Mouse (Mus musculus): ENCODE measurements around the gene Afmid. TPM values are rescaled to one million over a fixed set of nuclear protein-coding genes. Genes with fewer than 3 reads are reported as not detected.

The Afmid gene
- polyA plus RNA-seq, 1 experiment from 2014 or later = 4.0 TPM

DNA sequence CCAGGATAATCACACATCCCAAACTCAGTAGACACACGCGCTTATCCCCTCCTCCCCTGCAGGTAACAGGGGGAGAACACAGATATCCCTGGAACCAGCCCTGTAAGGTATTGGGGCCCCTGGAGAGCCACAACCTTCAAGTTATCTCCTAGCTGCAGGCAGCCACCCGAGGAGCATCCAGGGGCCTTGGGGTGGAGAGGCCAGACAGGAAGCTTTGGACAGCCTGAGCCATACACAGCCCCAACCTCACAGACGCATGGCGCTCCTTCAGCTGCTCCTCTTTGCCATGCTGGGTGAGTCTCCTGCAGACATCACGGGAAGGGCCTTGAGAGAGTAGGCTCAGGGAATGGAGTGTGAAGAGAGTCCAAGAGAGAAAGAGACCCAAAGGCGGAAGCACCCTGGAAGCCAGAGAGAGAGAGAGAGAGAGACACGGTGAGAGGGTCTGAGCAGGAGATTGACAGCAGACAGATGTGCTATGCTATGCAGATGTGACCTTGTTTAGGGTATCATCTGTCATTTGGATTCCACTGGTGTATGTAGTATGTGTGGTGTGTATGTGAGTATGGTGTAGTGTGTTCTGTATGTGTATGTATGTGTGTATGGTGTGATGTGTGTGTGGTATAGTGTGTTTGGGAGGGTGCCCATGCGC, 28.1 kb upstream of the Afmid start, which contains the start of gene 6030468B19Rik:
6030468B19Rik (plus strand) TSS at position 150 of the 649 bp plus-strand sequence.
- 0 out of 2 replicates have a peak within 1 kb of the TSS, but pooled peaks have one; percentile 5 for H3K4me2 ChIP-seq (replicated peaks)
- no peak within 1 kb of the TSS for H3K9ac ChIP-seq
- no peak within 1 kb of the TSS for H3K27ac ChIP-seq
- ATAC-seq (ENCODE audit: low FRiP score, low read depth) = no peak
- WGBS = 62% methylated on average over 9 of the region's 9 CpGs
- 0 out of 2 replicates have a peak, but pooled peaks cover 9% of the 10 kb centered on the region for H3K4me1 ChIP-seq
- H3K27me3 ChIP-seq (replicated peaks) = no peaks in the 10 kb centered on the region
- H3K4me3 ChIP-seq = no peak within 1 kb of the TSS
- H3K36me3 ChIP-seq = no peaks in the 10 kb centered on the region
- no peaks in the 10 kb centered on the region for H3K9me3 ChIP-seq

- H3K9me3 ChIP-seq = no peaks in the 10 kb centered on the region
- H3K27me3 ChIP-seq (replicated peaks) = no peaks in the 10 kb centered on the region
- 0 out of 2 replicates have a peak overlapping the region, but pooled peaks have one; percentile 5 for H3K4me2 ChIP-seq (replicated peaks)
- 56% methylated on average over 2 of the region's 2 CpGs for WGBS
- H3K4me3 ChIP-seq = no peak overlapping the region
- H3K36me3 ChIP-seq = no peaks in the 10 kb centered on the region
- no peak overlapping the region for H3K27ac ChIP-seq
- ATAC-seq (ENCODE audit: low FRiP score, low read depth) = no peak
- no peak overlapping the region for H3K9ac ChIP-seq
- 0 out of 2 replicates have a peak, but pooled peaks cover 8% of the 10 kb centered on the region for H3K4me1 ChIP-seq
These were observed 27.6 kb upstream of the Afmid start for GRCm38 (mm10) chr11:117798160-117798541.

DNA sequence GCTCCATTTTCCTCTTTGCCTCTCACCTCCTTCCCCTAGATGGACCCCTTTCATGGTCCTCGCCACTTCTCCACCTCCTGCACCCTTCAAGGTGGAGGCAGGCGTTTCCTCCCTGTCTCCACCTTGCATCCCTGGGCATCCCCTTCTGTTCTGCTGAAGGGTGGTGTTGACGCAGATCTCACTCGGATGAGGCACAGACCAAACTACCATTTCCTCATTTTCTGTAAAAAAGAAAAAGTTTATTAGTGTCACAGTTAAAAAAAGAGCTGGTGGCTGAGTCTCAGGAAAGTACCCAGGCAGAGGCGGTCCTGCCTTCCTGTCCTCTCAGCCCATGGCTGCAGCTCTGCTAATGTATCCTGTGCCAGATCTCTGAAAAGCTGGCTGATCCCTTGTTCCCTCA, 26.6 kb upstream of the Afmid start:
- Histone ChIP-seq H3K27me3 (replicated peaks) (no peaks in the 10 kb centered on the region), H3K4me2 (replicated peaks) (no peak overlapping the region), H3K9me3 (no peaks in the 10 kb centered on the region), H3K36me3 (no peaks in the 10 kb centered on the region), H3K27ac (no peak overlapping the region), H3K4me1 (0 out of 2 replicates have a peak, but pooled peaks cover 8% of the 10 kb centered on the region), H3K4me3 (no peak overlapping the region), H3K9ac (no peak overlapping the region)
- WGBS = 76% methylated on average over 5 of the region's 5 CpGs
- ATAC-seq (ENCODE audit: low FRiP score, low read depth) = no peak

DNA sequence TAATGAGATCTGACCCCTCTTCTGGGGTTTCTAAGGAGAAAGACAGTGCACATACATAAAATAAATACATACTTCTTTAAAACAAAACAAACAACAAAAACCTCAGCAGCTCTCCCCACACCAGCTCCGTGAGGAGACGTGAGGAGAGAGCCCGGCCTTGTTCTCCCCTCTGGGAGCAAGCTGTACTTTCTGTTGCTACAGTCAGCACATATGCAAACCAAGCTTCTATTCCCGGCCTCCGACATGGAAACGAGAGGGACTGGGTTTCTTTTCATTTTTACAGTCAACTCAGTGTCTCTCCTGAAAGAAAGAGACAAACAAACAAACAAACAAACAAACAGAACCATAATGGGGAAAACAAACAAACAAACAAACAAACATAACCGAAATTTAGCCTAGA, 25.7 kb upstream of the Afmid start:
- Histone ChIP-seq H3K36me3 (no peaks in the 10 kb centered on the region), H3K9ac (no peak overlapping the region), H3K4me2 (replicated peaks) (no peak overlapping the region), H3K4me3 (no peak overlapping the region), H3K9me3 (no peaks in the 10 kb centered on the region), H3K27me3 (replicated peaks) (no peaks in the 10 kb centered on the region), H3K27ac (no peak overlapping the region), H3K4me1 (0 out of 2 replicates have a peak, but pooled peaks cover 8% of the 10 kb centered on the region)
- no peak for ATAC-seq (ENCODE audit: low FRiP score, low read depth)
- WGBS = 90% methylated on average over 7 of the region's 7 CpGs

GRCm38 (mm10) chr11:117801650-117802049, 24.1 kb upstream of the Afmid start:
- H3K4me1 ChIP-seq = 0 out of 2 replicates have a peak, but pooled peaks cover 8% of the 10 kb centered on the region
- H3K27ac ChIP-seq = no peak overlapping the region
- no peak overlapping the region for H3K9ac ChIP-seq
- H3K27me3 ChIP-seq (replicated peaks) = no peaks in the 10 kb centered on the region
- no peak overlapping the region for H3K4me3 ChIP-seq
- H3K36me3 ChIP-seq = no peaks in the 10 kb centered on the region
- no peak overlapping the region for H3K4me2 ChIP-seq (replicated peaks)
- no peaks in the 10 kb centered on the region for H3K9me3 ChIP-seq
- 77% methylated on average over 7 of the region's 7 CpGs for WGBS
- no peak for ATAC-seq (ENCODE audit: low FRiP score, low read depth)

DNA sequence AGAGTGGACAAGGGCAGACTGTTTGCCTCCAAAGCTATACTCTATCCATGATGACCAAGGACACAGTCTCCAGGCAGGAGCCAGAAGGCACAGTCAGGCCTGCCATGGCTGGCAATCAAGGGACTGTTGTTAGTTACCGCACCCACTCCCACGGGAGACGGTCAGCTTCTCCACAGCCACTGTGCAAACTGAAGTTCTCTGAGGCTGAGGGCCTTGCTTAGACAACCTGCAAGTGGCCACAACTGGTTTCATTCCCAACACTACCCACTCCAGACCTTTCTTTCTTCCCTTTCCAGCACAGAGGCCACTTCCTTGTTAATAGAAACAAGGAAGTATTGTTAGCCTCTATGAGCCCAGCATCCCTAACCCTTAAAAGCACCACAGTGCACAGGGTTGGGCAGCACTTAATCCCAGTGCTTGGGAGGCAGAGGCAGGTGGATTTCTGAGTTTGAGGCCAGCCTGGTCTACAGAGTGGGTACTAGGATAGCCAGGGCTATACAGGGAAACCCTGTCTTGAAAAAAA, 22.5 kb upstream of the Afmid start:
- Histone ChIP-seq H3K4me3 (no peak overlapping the region), H3K9ac (no peak overlapping the region), H3K36me3 (no peaks in the 10 kb centered on the region), H3K27ac (no peak overlapping the region), H3K27me3 (replicated peaks) (no peaks in the 10 kb centered on the region), H3K9me3 (no peaks in the 10 kb centered on the region), H3K4me2 (replicated peaks) (no peak overlapping the region), H3K4me1 (0 out of 2 replicates have a peak, but pooled peaks cover 2% of the 10 kb centered on the region)
- ATAC-seq (ENCODE audit: low FRiP score, low read depth) = no peak
- WGBS = 98% methylated on average over 3 of the region's 3 CpGs

GRCm38 (mm10) chr11:117806781-117807180, 18.9 kb upstream of the Afmid start:
- Histone ChIP-seq H3K36me3 (no peaks in the 10 kb centered on the region), H3K9me3 (no peaks in the 10 kb centered on the region), H3K4me1 (peaks cover 18% of the 10 kb centered on the region), H3K9ac (no peak overlapping the region), H3K27ac (no peak overlapping the region), H3K27me3 (replicated peaks) (peaks cover 9% of the 10 kb centered on the region; the same call in 1 of the 2 replicates), H3K4me3 (no peak overlapping the region), H3K4me2 (replicated peaks) (no peak overlapping the region)
- 94% methylated on average over 6 of the region's 6 CpGs for WGBS
- no peak for ATAC-seq (ENCODE audit: low FRiP score, low read depth)

GRCm38 (mm10) chr11:117809407-117810311, 16.1 kb upstream of the Afmid start, which contains the start of the genes Gm20708 and Syngr2:
Gene Gm20708 (plus strand): TSS chr11:117809668.
Gene Syngr2 (plus strand): TSS chr11:117809668.
- Histone ChIP-seq H3K27me3 (replicated peaks) (peaks cover 9% of the 10 kb centered on the region; the same call in 1 of the 2 replicates), H3K36me3 (peaks cover 14% of the 10 kb centered on the region; the same call in 1 of the 2 replicates), H3K4me2 (replicated peaks) (peak within 1 kb of the TSS; percentile 98), H3K4me3 (peak within 1 kb of the TSS; percentile 66), H3K9me3 (no peaks in the 10 kb centered on the region), H3K4me1 (peaks cover 18% of the 10 kb centered on the region), H3K27ac (no peak within 1 kb of the TSS), H3K9ac (peak within 1 kb of the TSS; percentile 54)
- under 1% methylated on average over 75 of the region's 75 CpGs for WGBS
- ATAC-seq (ENCODE audit: low FRiP score, low read depth) = peak; percentile 68; the same call in 1 of the 2 replicates

DNA sequence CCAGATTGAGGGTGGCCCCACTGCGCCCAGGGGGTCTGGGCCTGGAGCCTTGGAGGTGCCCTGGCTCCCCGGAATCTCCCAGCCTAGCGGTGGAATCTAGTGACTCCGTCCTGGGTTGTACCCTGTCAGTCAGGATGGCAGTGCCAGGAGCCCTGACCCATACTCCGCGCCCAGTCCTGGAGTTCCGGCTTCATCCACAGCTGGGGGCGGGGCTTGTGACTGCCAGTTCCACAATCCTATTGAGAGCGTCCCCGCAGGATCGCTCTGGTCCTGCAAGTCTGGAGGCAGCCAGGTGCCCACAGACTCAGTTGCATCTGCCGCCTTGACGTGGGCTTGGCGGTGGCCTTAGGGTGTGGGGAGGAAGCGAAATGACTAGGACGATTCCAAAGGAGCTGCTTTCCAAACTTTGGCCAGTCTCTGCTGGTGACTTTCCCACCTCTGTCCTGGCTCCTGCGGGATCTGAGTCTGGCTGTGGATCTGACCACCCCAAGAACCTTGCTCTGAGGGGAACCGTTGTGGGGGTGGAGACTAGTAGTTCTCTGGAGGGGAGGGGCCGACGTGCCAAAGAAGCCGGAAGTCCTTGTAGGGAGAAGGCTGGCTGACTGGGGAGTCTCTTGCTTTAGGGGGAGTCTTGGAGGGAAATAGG, 15.2 kb upstream of the Afmid start:
- Histone ChIP-seq H3K4me3 (peak overlapping the region; percentile 66), H3K4me1 (peaks cover 18% of the 10 kb centered on the region), H3K27me3 (replicated peaks) (peaks cover 9% of the 10 kb centered on the region; the same call in 1 of the 2 replicates), H3K9me3 (no peaks in the 10 kb centered on the region), H3K9ac (peak overlapping the region; percentile 54), H3K4me2 (replicated peaks) (peak overlapping the region; percentile 98), H3K27ac (no peak overlapping the region), H3K36me3 (peaks cover 22% of the 10 kb centered on the region)
- peak; percentile 84 for ATAC-seq (ENCODE audit: low FRiP score, low read depth)
- WGBS = under 1% methylated on average over 21 of the region's 21 CpGs

- WGBS = 86% methylated on average over 5 of the region's 5 CpGs
- Histone ChIP-seq H3K9me3 (no peaks in the 10 kb centered on the region), H3K4me2 (replicated peaks) (no peak overlapping the region), H3K4me3 (no peak overlapping the region), H3K4me1 (peaks cover 18% of the 10 kb centered on the region), H3K27me3 (replicated peaks) (peaks cover 9% of the 10 kb centered on the region; the same call in 1 of the 2 replicates), H3K27ac (no peak overlapping the region), H3K36me3 (peaks cover 33% of the 10 kb centered on the region), H3K9ac (no peak overlapping the region)
- ATAC-seq (ENCODE audit: low FRiP score, low read depth) = no peak
These were observed 11.9 kb upstream of the Afmid start for GRCm38 (mm10) chr11:117813867-117814266.

DNA sequence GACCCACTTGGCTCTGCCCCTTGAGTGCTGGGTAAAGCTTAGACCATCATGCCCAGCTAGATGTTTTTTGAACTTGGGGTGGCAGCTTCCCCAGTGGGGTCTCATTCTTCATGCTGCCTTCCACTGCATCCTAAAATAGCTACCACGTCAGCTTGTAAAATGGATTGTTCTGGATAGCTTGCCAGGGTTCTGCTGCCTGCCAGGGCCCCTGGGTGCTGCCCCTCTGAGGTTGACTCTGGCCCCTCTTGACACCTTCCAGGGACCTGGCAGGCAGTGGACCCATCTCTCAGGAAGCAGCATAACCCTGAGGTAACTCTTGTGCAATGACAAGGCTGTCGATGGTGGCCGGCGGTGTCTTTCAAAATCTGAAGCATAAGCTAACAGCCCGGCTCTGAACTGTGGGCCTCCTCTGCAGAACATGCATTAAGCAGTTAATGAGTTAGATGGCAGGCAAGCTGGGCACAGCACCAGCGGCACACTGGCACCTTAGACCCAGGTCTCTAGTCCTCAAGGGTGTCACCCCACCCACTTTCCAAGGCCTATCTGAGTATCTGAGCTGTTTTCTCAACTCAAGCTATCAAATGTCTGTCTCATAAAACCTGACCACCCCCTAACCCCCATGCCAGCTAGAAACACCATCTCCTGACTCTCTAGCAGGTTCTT, 10.9 kb upstream of the Afmid start:
- no peak for ATAC-seq (ENCODE audit: low FRiP score, low read depth)
- Histone ChIP-seq H3K27ac (no peak overlapping the region), H3K4me3 (no peak overlapping the region), H3K9me3 (no peaks in the 10 kb centered on the region), H3K36me3 (peaks cover 33% of the 10 kb centered on the region), H3K9ac (no peak overlapping the region), H3K27me3 (replicated peaks) (peaks cover 4% of the 10 kb centered on the region; the same call in 1 of the 2 replicates), H3K4me2 (replicated peaks) (no peak overlapping the region), H3K4me1 (peaks cover 21% of the 10 kb centered on the region)
- WGBS = 97% methylated on average over 6 of the region's 6 CpGs
